Mouse (Mus musculus) heart, adult 2 months (tissue): Measurements from ENCODE around the gene Myh3.

Source experiments
- CTCF ChIP-seq: fragments of 200-600 bp; IDR thresholded peaks from 2 replicates; pipeline ENCODE4 v1.8.1; 2022; ENCODE audit warnings: antibody characterized with exemption, mild to moderate bottlenecking, moderate library complexity
- EP300 ChIP-seq: fragments of 200-500 bp; IDR thresholded peaks from 2 replicates; pipeline ENCODE4 v1.6.1; 2011; ENCODE audit warnings: low read depth, low read length, control low read depth; ENCODE audit not compliant: insufficient read depth
- POLR2A ChIP-seq: fragments of 200-500 bp; IDR thresholded peaks from 2 replicates; pipeline ENCODE4 v1.6.1; 2011; ENCODE audit warnings: mild to moderate bottlenecking, low read depth, low read length, control low read depth; ENCODE audit not compliant: insufficient read depth

- TF ChIP-seq CTCF (no peak), POLR2A (no peak), EP300 (no peak)
Observed at GRCm38 (mm10) chr11:67098427-67098826, 20.3 kb downstream of the Myh3 start.
